Mouse (Mus musculus) lung, adult 10 weeks (tissue): ENCODE data around the gene Abhd5. TPM values are rescaled to one million over a fixed set of nuclear protein-coding genes. Genes with fewer than 3 reads are reported as not detected.

Experiments used
- polyA plus RNA-seq: library from polyadenylated mRNA; stranded (reverse); fragments of 350-450 nt; fragmentation: Illumina TruSeq; extraction: RNeasy Lipid Tissue Mini Kit (QIAGEN cat#74804); gene quantifications from one replicate; pipeline ENCODE4 v1.2.3, GENCODE M21; 2014; ENCODE audit warnings: low read depth, low replicate concordance; ENCODE audit not compliant: insufficient read depth

The Abhd5 gene
- 53.5 TPM for polyA plus RNA-seq

DNA sequence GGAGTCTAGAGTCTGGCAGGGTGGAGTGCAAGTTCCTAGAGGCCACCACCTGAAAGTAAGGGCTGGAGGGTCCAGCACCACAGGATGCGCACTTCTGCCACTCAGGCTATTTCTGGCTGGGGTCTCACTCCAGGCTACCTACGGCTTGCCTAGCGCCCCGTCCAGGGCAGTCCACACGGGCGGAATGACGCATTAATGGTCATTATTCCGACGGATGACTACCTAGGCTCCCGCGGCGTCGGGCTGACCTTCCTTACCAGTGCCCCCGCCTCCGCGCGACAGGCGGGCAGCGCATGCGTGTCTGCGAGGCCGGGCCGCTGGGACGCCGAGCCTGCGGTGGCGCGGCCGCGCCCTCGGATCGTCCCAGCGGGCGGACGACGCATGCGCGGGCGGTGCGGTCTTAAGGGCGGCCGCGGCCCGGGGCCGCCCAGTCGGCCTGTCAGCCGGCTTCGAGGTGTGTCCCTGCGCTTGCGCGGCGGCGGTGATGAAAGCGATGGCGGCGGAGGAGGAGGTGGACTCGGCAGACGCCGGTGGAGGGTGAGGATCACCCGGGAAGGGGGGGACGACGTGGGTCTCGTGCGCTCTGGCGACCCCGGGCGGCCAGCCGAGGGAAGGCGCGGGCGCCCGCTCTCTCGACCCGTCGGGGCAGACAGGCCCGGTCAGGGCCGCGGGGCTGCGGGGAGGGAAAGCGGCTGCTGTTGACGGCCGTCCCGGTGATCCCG, at the start of gene Abhd5:
Gene Abhd5 (plus strand): TSS at position 306 of the 722 bp plus-strand sequence.

Other genes with a start within 250 kb of the Abhd5 start
- gene Snrk, start 234.3 kb upstream of the Abhd5 start, polyA plus RNA-seq: 46.6 TPM
- 38.3 TPM for gene Ano10, start 57.2 kb upstream of the Abhd5 start, polyA plus RNA-seq